Mouse (Mus musculus) embryo, embryonic 11.5 days (tissue): ENCODE data around the gene Alkal2.

Source experiments
- DNase-seq: peaks from one replicate; pipeline ENCODE4 v3.0.0-alpha.2; 2012; ENCODE audit warnings: low read depth, low spot score

The Alkal2 gene

GRCm38 (mm10) chr12:30922401-30922800 is 38.3 kb downstream of the Alkal2 start:
- DNase-seq = no peak

- DNase-seq = no peak
Observed at GRCm38 (mm10) chr12:30928182-30928581, 44.1 kb downstream of the Alkal2 start.

- no peak for DNase-seq
Observed at GRCm38 (mm10) chr12:30933299-30933698, 49.2 kb downstream of the Alkal2 start.

GRCm38 (mm10) chr12:30936899-30937298 is 52.8 kb downstream of the Alkal2 start:
- DNase-seq = no peak
